In the genomic region with DNA sequence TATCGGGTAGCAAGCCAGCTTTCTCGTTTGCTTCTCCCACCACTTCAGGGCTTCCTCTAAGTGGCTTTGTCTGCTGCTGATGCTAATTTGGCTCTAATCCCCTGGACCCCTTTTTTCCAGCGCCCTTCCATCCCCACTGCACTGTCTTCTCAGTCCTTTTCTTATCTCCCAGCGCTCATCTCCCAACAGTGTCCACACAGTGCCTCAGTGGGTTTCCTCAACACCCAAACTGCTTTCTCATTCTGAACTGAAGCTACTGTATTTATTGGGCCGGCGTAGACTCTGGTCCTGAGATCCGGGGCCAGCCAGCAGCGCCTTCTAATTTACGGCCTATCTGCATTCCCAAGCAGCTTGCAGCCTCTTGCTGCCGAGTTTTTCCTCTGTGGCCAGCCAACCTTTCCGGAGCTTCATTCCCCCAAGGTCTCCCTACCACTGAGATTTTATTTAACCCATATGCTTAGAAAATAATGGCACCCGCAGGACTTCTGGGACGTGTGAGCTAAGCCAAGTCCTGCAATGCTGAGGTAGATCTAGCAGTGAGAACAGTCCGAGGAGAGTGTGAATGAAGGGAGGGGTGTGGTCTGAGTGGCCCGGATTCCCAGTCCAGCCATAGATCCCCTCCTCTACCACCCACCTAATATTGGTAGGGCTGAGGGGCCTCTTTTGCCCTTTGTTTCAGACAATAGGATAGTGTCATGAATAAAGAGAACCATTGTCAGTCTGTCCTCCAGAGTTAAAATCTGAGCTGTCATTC, we compare ENCODE assay signal across 8 mouse cellular contexts. TPM values are rescaled to one million over a fixed set of nuclear protein-coding genes. Genes with fewer than 3 reads are reported as not detected.
DNase-seq lines count a peak whose midpoint lies in the region; ATAC-seq lines count a peak whose summit lies in the region.

Gng2 (minus strand) TSS at position 357 of the 754 bp plus-strand sequence.

- peaks cover 12% of the 10 kb centered on the region for H3K4me1 ChIP-seq in lung, embryonic 16.5 days (replicated peaks; ENCODE audit: control insufficient read depth, insufficient read depth, low read length)
- peaks cover 6% of the 10 kb centered on the region for H3K4me1 ChIP-seq in brown adipose tissue, adult 24 weeks (ENCODE audit: control insufficient read depth, insufficient read depth, insufficient read length, low read length)
- peaks cover 25% of the 10 kb centered on the region for H3K4me1 ChIP-seq in forebrain, embryonic 16.5 days (replicated peaks; ENCODE audit: control insufficient read depth, insufficient read depth, low read length)

- no peaks in the 10 kb centered on the region for H3K36me3 ChIP-seq in lung, embryonic 16.5 days (ENCODE audit: control insufficient read depth, insufficient read depth, low read length)
- H3K36me3 ChIP-seq in forebrain, embryonic 16.5 days (ENCODE audit: control insufficient read depth, insufficient read depth): no peaks in the 10 kb centered on the region

- DNase-seq in lung, postnatal 25 days (ENCODE audit: low spot score): no peak
- DNase-seq in kidney, postnatal 14 days: peak; percentile 34
- DNase-seq in frontal cortex, postnatal 36 days (ENCODE audit: low spot score in 2 of 2): no peak
- no peak for DNase-seq in right cerebral cortex, postnatal 36 days (ENCODE audit: low spot score in 2 of 2)

- H3K4me3 ChIP-seq in lung, embryonic 16.5 days (ENCODE audit: low read length): peak within 1 kb of the TSS; percentile 68
- peak within 1 kb of the TSS; percentile 60 for H3K4me3 ChIP-seq in brown adipose tissue, adult 24 weeks (ENCODE audit: insufficient read depth, low read depth, low read length)
- H3K4me3 ChIP-seq in forebrain, embryonic 16.5 days (replicated peaks; ENCODE audit: low read length): peak within 1 kb of the TSS; percentile 85

- H3K9me3 ChIP-seq in lung, embryonic 16.5 days (ENCODE audit: control insufficient read depth, low read length): no peaks in the 10 kb centered on the region
- H3K9me3 ChIP-seq in forebrain, embryonic 16.5 days (ENCODE audit: control insufficient read depth, low read length): no peaks in the 10 kb centered on the region

- 14% methylated on average over 15 of the region's 15 CpGs for WGBS in lung, embryonic 16.5 days
- 6% methylated on average over 15 of the region's 15 CpGs for WGBS in forebrain, embryonic 16.5 days

- H3K4me2 ChIP-seq in lung, embryonic 16.5 days (ENCODE audit: low read depth, low read length): peak within 1 kb of the TSS; percentile 89
- peak within 1 kb of the TSS; percentile 58 for H3K4me2 ChIP-seq in forebrain, embryonic 16.5 days (ENCODE audit: low read length)

- peak within 1 kb of the TSS; percentile 81 for H3K9ac ChIP-seq in lung, embryonic 16.5 days (ENCODE audit: low read length)
- H3K9ac ChIP-seq in forebrain, embryonic 16.5 days (replicated peaks; ENCODE audit: low read depth, low read length): peak within 1 kb of the TSS; percentile 93

- H3K27ac ChIP-seq in lung, embryonic 16.5 days (ENCODE audit: low read length): peak within 1 kb of the TSS; percentile 90
- H3K27ac ChIP-seq in brown adipose tissue, adult 24 weeks (replicated peaks; ENCODE audit: low read depth, low read length): peak within 1 kb of the TSS; percentile 57
- H3K27ac ChIP-seq in forebrain, embryonic 16.5 days (ENCODE audit: low read length): peak within 1 kb of the TSS; percentile 94

- no peaks in the 10 kb centered on the region for H3K27me3 ChIP-seq in lung, embryonic 16.5 days (ENCODE audit: control insufficient read depth, insufficient read depth, low read depth, low read length)
- H3K27me3 ChIP-seq in forebrain, embryonic 16.5 days (replicated peaks; ENCODE audit: control insufficient read depth, insufficient read depth, low read length): no peaks in the 10 kb centered on the region

- no peak for ATAC-seq in lung, embryonic 16.5 days (ENCODE audit: low read depth)
- ATAC-seq in forebrain, embryonic 16.5 days: peak; percentile 25
- ATAC-seq in megakaryocyte-erythroid progenitor cell, adult 5-6 weeks (replicated peaks; ENCODE audit: low FRiP score, low TSS enrichment, poor library complexity, severe bottlenecking): 0 out of 2 replicates have a peak, but pooled peaks have one; percentile 18

RNA-seq across cellular contexts. Expression of gene Gng2, which starts in this region (rescaled TPM):
- polyA plus RNA-seq in lung, embryonic 16.5 days (2015; fragmentation: Nextera tagmentation; extraction: Ambion mirVana): 69.7 and 71.4 TPM in 2 replicates
- polyA plus RNA-seq in brown adipose tissue, adult 24 weeks (2012; ENCODE audit: insufficient read depth, insufficient read length, missing spikeins): 4.7 and 14.1 TPM in 2 replicates
- 491 and 498 TPM in 2 replicates for polyA plus RNA-seq in forebrain, embryonic 16.5 days (2015; fragmentation: Nextera tagmentation; extraction: Ambion mirVana)
- 1.2 and 11.6 TPM in 2 replicates for total RNA-seq in megakaryocyte-erythroid progenitor cell, adult 5-6 weeks (2014; fragmentation: Nextera tagmentation)
- 5.7 and 11.8 TPM in 2 replicates for total RNA-seq in megakaryocyte-erythroid progenitor cell, adult 5-6 weeks (2017)
